Mouse (Mus musculus) ovary, adult 2 months (tissue): ENCODE measurements around the gene Vmn2r44. TPM values are rescaled to one million over a fixed set of nuclear protein-coding genes. Genes with fewer than 3 reads are reported as not detected.

Experiments
- polyA plus RNA-seq: library from polyadenylated mRNA; depleted of rRNA; stranded (reverse); fragments of >200 nt; gene quantifications from 2 replicates; pipeline ENCODE4 v1.2.3, GENCODE M21; 2012; rRNA removed

Gene Vmn2r44
- not detected in 2 replicates for polyA plus RNA-seq

DNA sequence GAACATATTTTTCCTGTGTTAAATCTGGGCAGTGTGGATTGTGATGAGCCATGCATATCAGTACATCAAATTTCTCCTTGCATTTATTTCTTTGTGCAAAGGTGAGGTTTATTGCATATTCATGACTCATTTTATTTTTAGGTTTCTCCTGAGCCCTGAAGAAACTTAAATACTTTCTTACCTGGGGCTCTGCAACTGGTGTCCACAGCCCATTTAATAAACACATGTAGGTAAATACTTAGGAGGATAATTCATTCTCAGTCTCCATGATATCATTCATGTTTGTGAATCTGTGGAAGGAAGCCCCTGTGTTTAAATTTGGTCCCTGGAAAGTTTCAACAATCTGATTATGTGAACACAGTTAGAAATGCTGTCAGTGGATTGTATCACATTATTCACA lies at the start of gene Vmn2r44:
Gene Vmn2r44 (minus strand): TSS at position 101 of the 400 bp plus-strand sequence.

Other genes with a start within 250 kb of the Vmn2r44 start
- not detected in 2 replicates for gene Vmn2r41, start 221.7 kb downstream of the Vmn2r44 start, polyA plus RNA-seq
- gene Vmn2r42, start 183.0 kb downstream of the Vmn2r44 start, polyA plus RNA-seq, result not detected in 2 replicates
- not detected in 2 replicates for gene Vmn2r43, start 122.7 kb downstream of the Vmn2r44 start, polyA plus RNA-seq
- gene Vmn2r45, start 105.7 kb upstream of the Vmn2r44 start, polyA plus RNA-seq, result not detected in 2 replicates